Mouse (Mus musculus) thymus, postnatal 4 days (tissue): Measurements from ENCODE around the gene Crebbp.

Source experiments
- DNase-seq: peaks from one replicate; pipeline ENCODE4 v3.0.0; 2021

The Crebbp gene

DNA sequence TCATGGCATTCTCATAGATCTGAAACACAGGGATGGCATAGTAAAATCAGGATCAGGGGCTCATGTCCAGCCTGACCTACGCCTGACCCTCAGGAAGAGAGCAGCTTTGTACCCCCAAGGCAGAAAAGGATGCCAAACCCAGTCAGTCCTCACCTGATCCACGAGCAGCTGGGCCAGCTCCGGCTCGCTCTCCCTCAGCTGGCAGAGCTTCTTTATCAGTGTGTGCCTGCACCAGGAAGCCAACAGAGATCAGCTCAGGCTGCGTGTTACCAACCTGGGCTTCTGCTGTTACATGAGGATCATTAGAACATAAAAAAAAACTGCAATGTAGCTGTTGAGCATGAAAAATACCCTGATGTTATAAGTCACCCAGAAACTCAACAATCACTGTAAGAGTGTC is 173.6 kb downstream of the Crebbp start:
- no peak for DNase-seq

GRCm38 (mm10) chr16:4037690-4038089 is 176.1 kb downstream of the Crebbp start:
- no peak for DNase-seq

GRCm38 (mm10) chr16:4036807-4037206 is 177.0 kb downstream of the Crebbp start, which contains the start of gene Dnase1:
Gene Dnase1, plus strand, starts transcription at chr16:4036942.
- DNase-seq: no peak

DNA sequence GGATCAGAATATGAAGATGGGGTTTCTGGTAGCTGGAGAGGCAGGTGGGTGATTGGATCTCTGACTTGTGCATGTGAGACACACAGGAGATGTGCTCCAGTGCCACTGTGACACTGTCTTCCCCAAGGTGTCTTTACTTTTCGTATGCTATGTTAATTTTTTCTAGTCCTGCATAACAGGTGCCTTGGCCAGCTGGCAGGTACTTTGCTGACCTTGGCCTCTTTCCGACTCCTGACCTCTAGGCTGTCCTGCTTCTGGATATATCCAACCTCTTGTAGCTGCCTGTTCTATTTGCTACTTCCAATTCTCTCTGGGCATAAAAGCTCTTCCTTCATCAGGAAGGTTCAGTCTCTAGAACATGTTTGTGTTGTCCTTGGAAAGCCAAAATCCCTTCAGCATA is 178.2 kb downstream of the Crebbp start:
- no peak for DNase-seq

DNA sequence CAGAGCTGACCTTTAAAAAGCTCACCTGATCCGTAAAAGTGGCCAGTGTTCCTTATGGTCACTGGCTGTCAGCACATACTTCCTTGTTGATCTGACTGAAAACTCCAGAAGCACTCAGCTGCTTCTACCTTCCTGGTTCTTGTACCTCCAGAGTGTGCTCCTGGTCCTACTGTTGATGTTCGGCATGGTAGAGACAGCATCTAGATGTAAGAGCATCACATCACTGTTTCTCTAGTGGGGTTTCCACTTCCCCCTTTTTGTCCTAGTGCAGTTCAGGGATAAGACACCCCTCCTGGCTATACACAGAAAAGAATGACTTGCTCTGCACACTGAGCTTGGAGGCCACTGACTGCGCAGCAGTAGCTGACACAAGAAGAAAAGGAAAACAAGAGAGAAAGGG is 179.3 kb downstream of the Crebbp start:
- DNase-seq: no peak

DNA sequence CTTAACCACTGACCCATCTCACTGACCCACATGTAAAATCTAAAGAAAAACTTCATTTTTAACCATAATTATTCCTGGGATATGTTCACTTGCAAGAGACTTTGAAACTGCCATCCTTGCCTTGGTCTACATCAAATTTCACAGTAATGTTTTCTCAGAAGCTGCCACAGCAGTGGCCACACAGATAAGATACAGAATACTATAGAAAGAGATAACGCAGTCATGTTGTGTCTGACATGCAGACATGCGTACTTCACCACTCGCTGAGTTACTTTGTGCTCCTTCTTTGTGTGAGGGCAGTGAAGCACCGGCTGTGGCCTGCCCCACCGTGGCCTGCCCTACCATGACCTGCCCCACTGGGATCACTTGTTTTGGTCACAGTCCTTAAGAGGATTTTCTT is 179.8 kb downstream of the Crebbp start:
- DNase-seq: no peak

- no peak for DNase-seq
These were observed 181.5 kb downstream of the Crebbp start for GRCm38 (mm10) chr16:4032341-4032748.

- DNase-seq: no peak
These were observed 182.1 kb downstream of the Crebbp start for GRCm38 (mm10) chr16:4031441-4032274.
